Mouse (Mus musculus): ENCODE results near the gene Fam186a. TPM values are rescaled to one million over a fixed set of nuclear protein-coding genes. Genes with fewer than 3 reads are reported as not detected.

Fam186a gene
- polyA plus RNA-seq, 1 experiment, result 0.01 TPM

DNA sequence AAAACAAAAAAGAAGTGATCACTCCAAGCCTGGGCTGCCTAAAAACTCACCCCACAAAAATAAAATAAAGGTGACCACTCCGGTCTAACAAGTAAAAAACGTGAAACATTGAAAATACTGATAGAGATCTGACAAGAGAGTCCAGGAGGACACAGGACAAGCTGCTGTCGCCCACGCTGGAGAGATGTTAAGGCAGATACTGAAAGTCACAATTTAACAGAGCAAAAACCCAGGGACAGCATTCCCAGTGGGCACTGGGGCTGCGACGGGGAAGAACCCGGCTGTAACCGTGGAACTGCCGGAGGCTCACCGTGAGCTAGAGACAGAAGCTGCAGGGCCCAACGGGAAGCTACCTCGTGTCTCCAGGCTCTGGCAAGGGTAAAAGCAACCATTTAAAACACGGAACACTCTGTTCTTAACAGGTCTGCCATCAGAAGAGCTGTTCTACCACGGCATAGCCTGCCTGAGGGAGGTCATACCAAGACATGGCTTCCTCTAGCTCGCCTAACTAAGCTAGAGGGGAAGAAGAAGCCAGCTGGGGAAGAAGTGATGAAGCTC, 47.2 kb downstream of the Fam186a start:
- no peak for DNase-seq (ENCODE audit: low read depth)

DNA sequence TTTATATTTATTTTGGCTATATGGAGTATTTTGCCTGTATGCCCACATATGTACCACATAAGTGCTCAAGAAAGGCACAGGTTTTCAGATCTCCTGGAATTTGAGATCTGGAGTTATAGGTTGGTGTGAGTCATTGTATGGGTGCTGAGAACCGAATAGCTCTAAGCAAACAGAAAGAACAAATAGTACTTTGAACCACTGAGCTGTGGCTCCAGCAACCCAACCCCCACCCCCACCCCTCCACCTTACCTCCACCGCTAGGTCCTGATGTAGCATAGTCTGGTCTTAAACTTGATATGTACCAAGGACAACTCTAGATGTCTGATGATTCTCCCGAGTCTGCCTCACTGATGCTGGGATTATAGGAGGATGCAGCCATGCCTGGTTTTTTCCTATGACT, 49.6 kb downstream of the Fam186a start:
- DNase-seq (ENCODE audit: low read depth), result no peak
- TF ChIP-seq POLR2A (IDR thresholded peaks at IDR 0.05; ENCODE audit: borderline replicate concordance, extremely low read depth, insufficient read depth, insufficient read length, poor library complexity, severe bottlenecking) (no peak), CTCF (IDR thresholded peaks at IDR 0.05; ENCODE audit: borderline replicate concordance, extremely low read depth, insufficient read depth, insufficient read length) (no peak)

More for the DNA sequence above, 47.2 kb downstream of the Fam186a start:
- TF ChIP-seq CTCF (IDR thresholded peaks at IDR 0.05; ENCODE audit: borderline replicate concordance, extremely low read depth, insufficient read depth, insufficient read length) (no peak), POLR2A (IDR thresholded peaks at IDR 0.05; ENCODE audit: borderline replicate concordance, extremely low read depth, insufficient read depth, insufficient read length, poor library complexity, severe bottlenecking) (no peak)

DNA sequence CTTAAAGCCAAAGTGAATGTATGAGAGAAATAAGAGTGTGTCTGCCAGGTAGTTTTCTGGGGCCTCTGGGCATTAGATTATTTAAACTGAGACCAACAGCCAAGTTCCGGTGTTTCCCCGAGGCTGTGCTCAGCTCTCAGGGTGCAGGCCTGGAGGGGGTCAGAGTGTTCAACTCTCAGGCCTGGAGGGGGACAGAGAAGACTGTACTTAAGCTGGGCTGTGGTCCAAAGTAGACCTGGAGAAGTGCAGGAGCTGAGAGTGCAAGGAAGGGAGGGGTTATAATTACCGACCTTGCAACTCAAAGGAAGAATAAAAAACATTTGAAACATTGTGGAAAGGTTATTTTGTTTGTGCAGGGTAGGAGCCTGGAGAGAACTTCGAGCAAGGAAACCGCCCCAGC, 52.2 kb downstream of the Fam186a start:
- DNase-seq (ENCODE audit: low read depth), result no peak
- TF ChIP-seq CTCF (IDR thresholded peaks at IDR 0.05; ENCODE audit: borderline replicate concordance, extremely low read depth, insufficient read depth, insufficient read length) (no peak), POLR2A (IDR thresholded peaks at IDR 0.05; ENCODE audit: borderline replicate concordance, extremely low read depth, insufficient read depth, insufficient read length, poor library complexity, severe bottlenecking) (no peak)

DNA sequence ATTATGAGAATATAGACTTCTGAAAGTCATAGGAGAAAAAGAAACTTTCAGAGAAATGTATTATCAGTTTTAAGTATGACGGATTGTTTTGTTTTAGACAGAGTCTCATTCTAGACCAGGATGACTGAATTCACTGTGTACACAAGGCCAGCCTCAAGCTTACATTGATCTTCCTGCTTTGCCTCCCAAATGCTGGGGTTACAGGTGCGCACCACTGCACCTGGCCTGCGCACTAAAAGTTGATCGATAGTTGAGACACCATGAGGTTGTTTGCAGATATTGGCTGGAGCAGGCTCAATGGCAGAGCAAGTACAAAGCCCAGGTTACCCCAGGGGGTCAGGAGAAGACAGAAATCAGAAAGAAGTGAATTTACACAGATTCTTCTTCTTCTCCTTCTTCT, 55.1 kb downstream of the Fam186a start:
- DNase-seq (ENCODE audit: low read depth), result no peak
- no peak for TF ChIP-seq CTCF (IDR thresholded peaks at IDR 0.05; ENCODE audit: borderline replicate concordance, extremely low read depth, insufficient read depth, insufficient read length)

DNA sequence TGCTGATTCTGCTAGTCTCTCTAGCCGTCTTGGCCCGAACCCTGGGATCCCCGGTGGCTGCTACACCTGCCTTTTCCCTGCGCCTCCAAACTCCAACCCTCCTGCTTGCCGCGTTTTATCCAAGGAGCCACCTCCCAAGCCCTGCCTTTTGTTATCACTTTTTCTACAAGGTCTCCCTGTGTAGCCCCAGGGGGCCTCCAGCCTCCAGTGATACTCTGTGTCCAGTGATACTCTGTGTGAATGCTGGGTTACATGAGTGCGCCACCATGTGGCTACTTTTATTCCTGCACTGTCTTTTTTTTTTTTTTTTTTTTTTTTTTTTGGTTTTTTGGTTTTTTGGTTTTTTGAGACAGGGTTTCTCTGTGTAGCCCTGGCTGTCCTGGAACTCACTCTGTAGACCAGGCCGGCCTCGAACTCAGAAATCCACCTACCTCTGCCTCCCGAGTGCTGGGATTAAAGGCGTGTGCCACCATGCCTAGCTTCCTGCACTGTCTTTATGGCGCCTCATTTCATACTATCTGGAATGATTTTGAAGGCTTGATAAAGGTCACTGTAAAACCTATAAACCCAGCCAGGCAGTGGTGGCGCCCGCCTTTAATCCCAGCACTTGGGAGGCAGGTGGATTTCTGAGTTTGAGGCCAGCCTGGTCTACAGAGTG, 57.4 kb downstream of the Fam186a start:
- DNase-seq (ENCODE audit: low read depth), result peak; percentile 30
- TF ChIP-seq CTCF (IDR thresholded peaks at IDR 0.05; ENCODE audit: borderline replicate concordance, extremely low read depth, insufficient read depth, insufficient read length), result peak; percentile 45; the same call in 1 of the 2 replicates

DNA sequence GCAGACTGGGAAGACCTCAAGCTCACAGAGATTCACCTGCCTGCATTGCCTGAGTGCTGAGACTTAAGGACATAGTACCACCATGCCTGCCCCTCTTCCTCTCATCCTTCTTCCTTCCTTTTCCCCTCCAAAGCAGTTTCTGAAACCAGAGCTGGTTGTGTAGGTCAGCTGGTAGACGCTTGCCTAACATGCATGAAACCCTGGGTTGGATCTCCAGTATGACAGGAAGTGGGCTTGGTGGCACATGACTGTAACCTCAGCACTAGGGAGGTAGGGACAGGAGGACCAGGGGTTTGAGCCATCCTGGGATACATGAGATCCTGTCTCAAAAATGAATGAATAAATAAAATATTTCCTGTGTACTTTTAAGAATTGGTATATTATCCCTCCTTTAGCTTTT, 59.3 kb downstream of the Fam186a start:
- TF ChIP-seq POLR2A (IDR thresholded peaks at IDR 0.05; ENCODE audit: borderline replicate concordance, extremely low read depth, insufficient read depth, insufficient read length, poor library complexity, severe bottlenecking), result no peak
- TF ChIP-seq CTCF (IDR thresholded peaks at IDR 0.05; ENCODE audit: borderline replicate concordance, extremely low read depth, insufficient read depth, insufficient read length), result no peak
- no peak for DNase-seq (ENCODE audit: low read depth)

DNA sequence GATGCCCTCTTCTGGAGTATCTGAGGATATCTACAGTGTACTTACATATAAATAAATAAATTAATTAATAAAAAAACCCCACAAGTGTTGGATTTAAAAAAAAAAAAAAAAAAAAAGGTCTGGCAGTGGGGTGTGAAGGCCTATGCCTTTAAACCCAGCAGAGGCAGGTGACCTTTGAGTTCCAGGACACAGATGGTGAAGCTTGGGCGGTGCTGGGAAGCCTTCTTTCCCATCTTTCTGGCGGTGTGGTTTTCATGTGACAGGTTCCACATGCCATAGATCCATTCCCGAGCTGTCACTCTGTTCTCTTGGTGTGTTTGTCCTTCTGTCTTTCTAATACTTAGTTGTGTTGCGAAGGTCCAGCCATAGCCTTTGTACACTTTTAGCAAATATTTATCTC, 59.8 kb downstream of the Fam186a start:
- no peak for TF ChIP-seq CTCF (IDR thresholded peaks at IDR 0.05; ENCODE audit: borderline replicate concordance, extremely low read depth, insufficient read depth, insufficient read length)
- TF ChIP-seq POLR2A (IDR thresholded peaks at IDR 0.05; ENCODE audit: borderline replicate concordance, extremely low read depth, insufficient read depth, insufficient read length, poor library complexity, severe bottlenecking), result no peak
- no peak for DNase-seq (ENCODE audit: low read depth)

DNA sequence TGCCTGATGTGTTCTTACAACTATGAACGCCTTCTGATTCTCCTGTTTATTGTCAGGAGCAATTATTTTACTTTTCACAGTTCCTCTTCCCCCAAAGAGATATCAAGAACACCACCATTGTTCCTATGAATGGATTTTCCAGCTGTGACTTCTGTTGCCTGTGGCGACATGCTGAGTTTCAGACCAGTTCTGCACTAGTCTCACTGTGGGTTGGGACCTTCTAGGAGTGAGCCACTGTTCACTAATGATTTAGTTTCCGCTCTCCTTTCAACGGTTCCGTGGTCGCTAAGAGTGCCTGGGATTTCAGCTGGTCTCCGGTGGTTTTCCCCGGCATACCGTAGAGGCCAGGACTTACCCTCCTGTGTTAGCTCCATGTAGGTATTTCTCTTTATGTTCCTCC, 62.0 kb downstream of the Fam186a start:
- TF ChIP-seq CTCF (IDR thresholded peaks at IDR 0.05; ENCODE audit: borderline replicate concordance, extremely low read depth, insufficient read depth, insufficient read length) (no peak), POLR2A (IDR thresholded peaks at IDR 0.05; ENCODE audit: borderline replicate concordance, extremely low read depth, insufficient read depth, insufficient read length, poor library complexity, severe bottlenecking) (no peak)

DNA sequence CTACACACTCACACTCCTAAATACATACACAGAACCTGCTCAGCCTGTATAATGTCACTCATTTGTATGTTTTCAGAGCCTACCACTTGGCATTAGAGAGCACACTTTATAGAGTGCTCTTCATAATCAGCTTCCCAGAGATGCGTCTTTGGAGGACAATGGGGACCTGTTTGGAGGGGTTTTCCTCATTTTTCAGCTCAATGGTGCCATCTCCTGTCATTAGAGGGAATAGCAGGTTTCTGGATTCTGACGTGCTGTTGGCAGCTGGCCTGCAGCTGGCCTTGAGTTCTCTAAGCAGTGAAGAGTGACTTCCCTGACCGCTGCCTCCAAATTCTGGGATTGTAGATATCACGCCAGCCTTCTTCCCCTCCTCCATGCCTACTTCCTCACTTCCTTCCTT, 62.5 kb downstream of the Fam186a start:
- DNase-seq (ENCODE audit: low read depth), result peak; percentile 94
- TF ChIP-seq POLR2A (IDR thresholded peaks at IDR 0.05; ENCODE audit: borderline replicate concordance, extremely low read depth, insufficient read depth, insufficient read length, poor library complexity, severe bottlenecking) (no peak), CTCF (IDR thresholded peaks at IDR 0.05; ENCODE audit: borderline replicate concordance, extremely low read depth, insufficient read depth, insufficient read length) (peak; percentile 79)

More for the DNA sequence above, 62.0 kb downstream of the Fam186a start:
- DNase-seq (ENCODE audit: low read depth), result no peak

DNA sequence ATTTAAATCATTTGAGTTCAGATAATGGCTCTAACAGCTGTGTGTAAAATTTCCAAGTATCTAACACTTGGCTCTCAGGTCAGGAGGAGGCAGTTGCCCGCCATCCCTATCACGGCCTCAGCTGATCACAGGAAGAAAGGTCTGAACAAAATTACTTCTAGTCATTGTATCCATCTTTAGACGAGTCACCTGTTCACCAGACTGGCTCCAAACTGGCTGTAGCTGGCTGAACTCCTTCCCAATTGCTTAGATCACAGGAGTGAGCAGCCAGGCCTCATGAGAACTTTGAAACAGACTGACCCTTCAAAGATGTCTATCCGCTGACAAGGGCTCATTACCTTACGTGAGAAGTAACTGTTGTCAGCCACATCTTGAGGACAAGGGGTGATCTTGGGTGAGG, 63.6 kb downstream of the Fam186a start:
- DNase-seq (ENCODE audit: low read depth), result no peak
- TF ChIP-seq POLR2A (IDR thresholded peaks at IDR 0.05; ENCODE audit: borderline replicate concordance, extremely low read depth, insufficient read depth, insufficient read length, poor library complexity, severe bottlenecking) (no peak), CTCF (IDR thresholded peaks at IDR 0.05; ENCODE audit: borderline replicate concordance, extremely low read depth, insufficient read depth, insufficient read length) (no peak)

DNA sequence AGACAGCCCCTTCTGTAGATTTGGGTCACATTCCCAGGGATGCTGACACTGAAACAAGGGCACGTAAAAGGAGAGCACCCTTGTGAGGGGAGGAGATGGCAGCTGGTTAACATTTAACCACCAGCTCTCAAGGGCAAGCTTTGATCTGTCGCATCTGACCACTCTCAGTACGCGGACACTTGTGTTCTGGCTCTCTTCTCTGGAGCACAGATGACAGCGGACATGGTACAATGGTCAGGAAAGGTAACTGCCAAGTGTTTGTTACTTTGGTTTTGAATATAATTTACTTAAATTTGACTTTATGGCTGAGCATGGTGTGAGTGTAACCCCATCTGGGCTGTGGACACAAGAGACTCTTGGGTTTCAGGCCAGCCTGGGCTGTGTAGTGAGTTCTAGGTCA, 64.1 kb downstream of the Fam186a start:
- no peak for DNase-seq (ENCODE audit: low read depth)
- TF ChIP-seq CTCF (IDR thresholded peaks at IDR 0.05; ENCODE audit: borderline replicate concordance, extremely low read depth, insufficient read depth, insufficient read length) (no peak), POLR2A (IDR thresholded peaks at IDR 0.05; ENCODE audit: borderline replicate concordance, extremely low read depth, insufficient read depth, insufficient read length, poor library complexity, severe bottlenecking) (no peak)

DNA sequence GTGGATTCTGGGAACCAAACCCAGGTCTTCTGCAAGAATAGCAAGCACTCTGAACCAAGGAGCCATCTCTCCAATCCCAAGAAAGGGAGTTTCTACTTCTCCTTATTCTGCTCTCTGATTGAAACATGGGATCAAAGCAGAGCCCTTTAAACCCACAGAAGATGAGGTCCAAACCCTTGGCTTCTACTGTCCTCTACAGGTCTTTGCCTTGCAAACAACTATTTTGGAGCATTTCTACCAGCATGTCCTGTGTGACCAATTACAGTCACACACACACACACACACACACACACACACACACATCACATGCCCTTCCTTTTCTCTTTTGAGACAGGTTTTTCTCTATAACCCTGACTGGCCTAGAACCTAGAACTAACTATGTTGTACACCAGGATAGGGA, 70.2 kb downstream of the Fam186a start:
- no peak for DNase-seq (ENCODE audit: low read depth)
- TF ChIP-seq CTCF (IDR thresholded peaks at IDR 0.05; ENCODE audit: borderline replicate concordance, extremely low read depth, insufficient read depth, insufficient read length) (no peak), POLR2A (IDR thresholded peaks at IDR 0.05; ENCODE audit: borderline replicate concordance, extremely low read depth, insufficient read depth, insufficient read length, poor library complexity, severe bottlenecking) (no peak)

Measured in brain, embryonic 14.5 days (tissue).